Mouse (Mus musculus) liver, embryonic 15.5 days (tissue): ENCODE data around the gene Cdh5. TPM values are rescaled to one million over a fixed set of nuclear protein-coding genes. Genes with fewer than 3 reads are reported as not detected.
"Not testable (repeated sequence)": the region's sequence is repeated elsewhere in the genome, so short reads cannot be mapped to it uniquely, and the experiment has no call there.

ENCODE experiments used
- ATAC-seq: fragments of 200-750 bp; cut with Nextera tagmentation; 2 replicates; pipeline ENCODE4 v1.8.0; 2017; ENCODE audit warnings: moderate number of reproducible peaks, mild to moderate bottlenecking, moderate library complexity; ENCODE audit not compliant: insufficient read depth
- H3K27ac ChIP-seq: fragments of 300-500 bp; sonication (generic); replicated peaks from 2 replicates; pipeline ENCODE4 v1.5.1; 2015; ENCODE audit warnings: mild to moderate bottlenecking, inconsistent platforms
- H3K27me3 ChIP-seq: fragments of 300-500 bp; sonication (generic); 2 replicates; pipeline ENCODE4 v1.6.1; 2015; ENCODE audit warnings: mild to moderate bottlenecking, inconsistent platforms
- H3K36me3 ChIP-seq: fragments of 300-500 bp; sonication (generic); replicated peaks from 2 replicates; pipeline ENCODE4 v1.6.1; 2015; ENCODE audit warnings: moderate library complexity, mild to moderate bottlenecking, inconsistent platforms
- H3K4me1 ChIP-seq: fragments of 300-500 bp; sonication (generic); replicated peaks from 2 replicates; pipeline ENCODE4 v1.6.1; 2015; ENCODE audit warnings: inconsistent platforms
- H3K4me2 ChIP-seq: fragments of 300-500 bp; sonication (generic); 2 replicates; pipeline ENCODE4 v1.6.1; 2015; ENCODE audit warnings: moderate library complexity, mild to moderate bottlenecking, inconsistent platforms
- H3K4me3 ChIP-seq: fragments of 300-500 bp; sonication (generic); replicated peaks from 2 replicates; pipeline ENCODE4 v1.5.1; 2015; ENCODE audit warnings: mild to moderate bottlenecking, inconsistent platforms
- H3K9ac ChIP-seq: fragments of 300-500 bp; sonication (generic); 2 replicates; pipeline ENCODE4 v1.6.1; 2015; ENCODE audit warnings: moderate library complexity, mild to moderate bottlenecking, inconsistent platforms
- H3K9me3 ChIP-seq: fragments of 300-500 bp; sonication (generic); replicated peaks from 2 replicates; pipeline ENCODE4 v1.6.1; 2016; ENCODE audit warnings: inconsistent platforms
- WGBS: fragments of 180-500 bp; shearing (Covaris S2); methylation state at CpG from one replicate; pipeline ENCODE4 v1.1.7; 2015; ENCODE audit warnings: mixed read lengths; ENCODE audit not compliant: insufficient replicate concordance; 5-methylcytosine and 5-hydroxymethylcytosine counted together
- polyA plus RNA-seq: library from polyadenylated mRNA; unstranded; fragments of >200 nt; fragmentation: Nextera tagmentation; extraction: Ambion mirVana; gene quantifications from 2 replicates; pipeline ENCODE4 v1.2.1, GENCODE M21; 2015

Cdh5 gene
- 8.6 and 9.5 TPM in 2 replicates for polyA plus RNA-seq

DNA sequence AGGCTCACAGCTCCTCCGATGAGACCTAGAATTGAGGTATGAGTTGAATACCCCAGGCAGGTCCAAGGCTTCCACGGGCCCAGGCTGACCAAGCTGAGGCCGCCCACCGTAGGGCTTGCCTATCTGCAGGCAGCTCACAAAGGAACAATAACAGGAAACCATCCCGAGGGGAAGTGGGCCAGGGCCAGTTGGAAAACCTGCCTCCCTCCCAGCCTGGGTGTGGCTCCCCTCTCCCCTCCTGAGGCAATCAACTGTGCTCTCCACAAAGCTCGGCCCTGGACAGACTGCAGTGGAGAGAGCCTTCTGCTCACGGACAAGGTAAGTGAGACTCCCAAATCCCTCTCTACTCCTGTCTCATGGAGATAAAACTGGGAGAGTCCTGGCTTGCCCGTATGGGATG, at the start of gene Cdh5:
TSS of gene Cdh5 (plus strand) at position 211 of the 400 bp plus-strand sequence.
- peaks cover 21% of the 10 kb centered on the region for H3K4me1 ChIP-seq
- no peak within 1 kb of the TSS for H3K4me2 ChIP-seq
- H3K36me3 ChIP-seq = no peaks in the 10 kb centered on the region
- peak within 1 kb of the TSS; percentile 18 for H3K4me3 ChIP-seq
- no peak within 1 kb of the TSS for H3K27ac ChIP-seq
- H3K9me3 ChIP-seq = no peaks in the 10 kb centered on the region
- H3K9ac ChIP-seq = no peak within 1 kb of the TSS
- WGBS = 20% methylated on average over 8 of the region's 8 CpGs
- no peaks in the 10 kb centered on the region for H3K27me3 ChIP-seq
- no peak for ATAC-seq

DNA sequence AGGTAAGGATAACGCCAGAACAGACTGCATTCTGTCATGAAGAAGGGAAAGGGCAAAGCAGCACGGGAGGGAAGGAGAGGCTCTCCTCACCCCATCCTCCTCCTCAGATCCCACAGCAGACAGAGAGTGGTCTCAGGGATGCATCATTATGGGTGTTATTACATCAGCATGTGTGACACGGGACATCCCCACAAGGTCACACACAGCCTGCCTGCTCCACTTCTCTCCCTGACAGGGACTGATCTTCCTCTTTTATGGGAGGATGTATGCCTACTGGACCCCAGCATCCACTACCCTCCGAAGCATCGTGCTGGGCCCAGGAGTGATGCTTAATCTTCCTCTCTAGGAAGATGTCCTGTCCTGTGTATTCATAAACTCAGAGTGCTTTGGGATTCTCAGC, 41.5 kb upstream of the Cdh5 start:
- Histone ChIP-seq H3K9ac (no peak overlapping the region), H3K27ac (no peak overlapping the region), H3K36me3 (no peaks in the 10 kb centered on the region), H3K27me3 (no peaks in the 10 kb centered on the region), H3K4me3 (no peak overlapping the region), H3K9me3 (no peaks in the 10 kb centered on the region), H3K4me1 (no peaks in the 10 kb centered on the region), H3K4me2 (no peak overlapping the region)
- WGBS = 45% methylated on average over 5 of the region's 5 CpGs
- ATAC-seq = no peak

DNA sequence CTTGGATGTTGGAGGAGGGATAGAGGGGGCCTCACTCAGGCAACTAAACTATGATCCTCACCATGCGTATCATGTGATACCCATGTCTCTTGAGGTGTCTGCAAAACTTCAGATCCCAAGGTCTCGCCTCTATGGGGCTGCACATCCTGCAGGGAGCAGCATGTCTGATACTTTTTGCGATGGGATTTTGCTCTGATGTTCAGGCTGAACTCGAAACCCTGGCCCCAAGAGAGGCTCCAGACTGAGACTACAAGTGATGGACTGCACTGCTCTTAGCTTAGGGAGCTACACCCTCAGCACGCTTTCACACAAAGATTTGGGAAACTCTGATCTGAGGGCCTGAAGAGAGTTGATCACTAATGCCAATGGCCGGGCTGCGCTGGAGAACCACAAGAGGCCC, 41.0 kb upstream of the Cdh5 start:
- no peak for ATAC-seq
- Histone ChIP-seq H3K9ac (no peak overlapping the region), H3K4me2 (no peak overlapping the region), H3K27ac (no peak overlapping the region), H3K4me3 (no peak overlapping the region), H3K9me3 (no peaks in the 10 kb centered on the region), H3K36me3 (no peaks in the 10 kb centered on the region), H3K4me1 (no peaks in the 10 kb centered on the region), H3K27me3 (no peaks in the 10 kb centered on the region)
- 62% methylated on average over 7 of the region's 7 CpGs for WGBS

DNA sequence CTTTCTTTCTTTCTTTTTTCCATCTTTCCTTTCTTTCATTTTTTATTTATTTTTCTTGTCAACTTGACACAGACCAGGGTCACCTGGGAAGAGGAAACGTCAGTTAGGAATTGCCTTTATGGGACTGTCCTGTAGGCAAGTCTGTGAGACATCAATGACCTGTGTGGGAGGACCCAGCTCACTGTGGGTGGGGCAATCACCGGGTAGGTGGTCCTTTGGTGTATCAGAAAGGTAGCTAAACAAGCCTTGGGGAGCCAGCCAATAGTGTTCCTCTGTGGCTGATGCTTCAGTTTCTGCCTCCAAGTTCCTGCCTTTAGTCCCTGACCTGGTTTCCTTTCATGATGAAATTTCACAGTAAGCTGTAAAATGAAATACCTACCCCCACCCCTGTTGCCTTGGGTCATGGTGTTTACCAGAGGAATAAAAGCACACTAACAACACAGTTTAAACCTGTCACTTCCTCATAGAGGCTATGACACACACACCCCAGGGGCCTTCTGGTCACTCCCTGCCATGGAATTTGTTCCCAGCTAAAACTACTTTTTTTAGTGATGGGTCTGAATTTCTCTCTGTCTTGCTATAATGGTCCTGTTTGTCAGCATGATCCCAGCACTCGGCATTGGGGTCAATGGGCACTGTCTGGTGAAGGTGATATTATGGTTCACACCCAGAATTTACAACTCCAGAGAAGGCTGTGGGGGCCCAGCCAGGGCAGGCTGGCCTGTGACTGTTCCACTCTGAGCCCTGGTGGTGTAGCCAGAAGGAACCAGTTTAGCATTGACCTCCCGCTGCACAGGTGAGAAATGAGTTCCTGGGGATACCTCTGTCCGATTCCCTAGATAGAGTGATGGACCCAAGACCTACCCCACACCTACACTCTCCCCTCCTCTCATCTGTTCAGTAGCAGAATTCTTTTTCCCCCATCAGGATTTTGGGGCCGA, 40.1 kb upstream of the Cdh5 start:
- H3K4me2 ChIP-seq = no peak overlapping the region
- no peak overlapping the region for H3K27ac ChIP-seq
- WGBS = 43% methylated on average over 6 of the region's 6 CpGs
- H3K9me3 ChIP-seq = no peaks in the 10 kb centered on the region
- H3K27me3 ChIP-seq = no peaks in the 10 kb centered on the region
- no peak overlapping the region for H3K4me3 ChIP-seq
- H3K4me1 ChIP-seq = no peaks in the 10 kb centered on the region
- no peak overlapping the region for H3K9ac ChIP-seq
- H3K36me3 ChIP-seq = no peaks in the 10 kb centered on the region
- no peak for ATAC-seq

DNA sequence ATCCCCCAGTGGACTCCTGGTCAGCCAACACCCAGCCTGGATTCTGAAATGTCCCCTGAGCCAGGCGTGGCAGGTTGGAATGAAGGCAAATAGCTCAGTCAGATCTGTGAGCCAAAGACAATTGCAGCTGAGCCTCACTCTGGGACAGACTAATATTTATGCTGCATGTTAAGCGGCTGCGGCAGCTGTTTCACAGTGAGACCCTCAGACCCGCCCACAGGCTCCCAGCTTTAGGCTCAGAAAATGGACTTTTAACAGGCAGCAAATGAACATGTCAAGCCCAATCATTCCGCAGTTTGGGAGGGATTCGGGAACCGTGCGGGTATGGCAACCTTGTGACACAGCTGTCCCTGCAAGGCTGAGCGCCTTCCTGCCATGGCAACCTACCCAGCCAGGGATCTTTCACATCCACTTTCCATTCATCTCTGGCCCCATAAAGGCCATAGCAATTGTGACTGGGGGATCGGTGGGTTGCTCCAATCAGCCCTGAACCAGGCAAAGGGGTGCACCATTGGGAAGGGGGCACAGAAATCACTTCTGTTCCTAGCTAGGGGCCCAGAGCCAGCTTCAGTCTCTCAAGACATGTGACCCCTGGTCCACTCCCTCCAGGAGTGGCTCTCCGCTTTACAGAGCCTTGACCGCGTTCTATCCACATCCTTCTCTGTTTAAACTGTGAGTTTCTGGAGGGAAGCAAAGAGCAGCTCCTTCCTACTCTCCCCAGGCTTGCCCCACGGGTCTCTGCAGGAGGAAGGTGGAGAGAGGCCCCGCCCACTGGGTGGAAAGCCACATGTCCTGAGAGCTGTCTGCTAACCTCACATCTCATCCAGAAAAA, 39.2 kb upstream of the Cdh5 start:
- Histone ChIP-seq H3K4me1 (no peaks in the 10 kb centered on the region), H3K36me3 (no peaks in the 10 kb centered on the region), H3K4me3 (no peak overlapping the region), H3K9me3 (no peaks in the 10 kb centered on the region), H3K27me3 (no peaks in the 10 kb centered on the region), H3K9ac (no peak overlapping the region), H3K27ac (no peak overlapping the region), H3K4me2 (no peak overlapping the region)
- ATAC-seq = no peak
- 60% methylated on average over 15 of the region's 15 CpGs for WGBS

DNA sequence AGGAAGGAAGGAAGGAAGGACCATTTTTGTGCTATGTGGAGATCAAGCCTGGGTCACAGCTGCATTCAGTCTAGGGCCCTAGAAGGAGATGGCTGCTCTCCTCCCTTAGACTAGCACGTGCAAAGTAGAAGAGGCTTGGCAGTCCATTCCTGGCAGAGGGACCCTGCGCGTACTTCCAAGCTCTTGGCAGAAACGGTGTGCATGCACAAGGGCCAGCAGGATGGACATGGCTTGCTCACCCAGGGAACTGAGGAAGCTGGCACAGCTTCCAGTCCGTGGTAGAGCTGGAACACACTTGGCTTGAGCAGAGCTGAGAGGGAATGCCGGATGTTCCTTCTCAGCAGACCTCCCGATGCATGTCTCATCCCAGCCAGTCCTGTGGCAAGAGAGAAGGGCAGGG, 36.2 kb upstream of the Cdh5 start:
- Histone ChIP-seq H3K36me3 (no peaks in the 10 kb centered on the region), H3K27me3 (no peaks in the 10 kb centered on the region), H3K4me1 (no peaks in the 10 kb centered on the region), H3K27ac (no peak overlapping the region), H3K4me3 (no peak overlapping the region), H3K4me2 (no peak overlapping the region), H3K9me3 (no peaks in the 10 kb centered on the region), H3K9ac (no peak overlapping the region)
- no peak for ATAC-seq
- WGBS = 73% methylated on average over 7 of the region's 7 CpGs

DNA sequence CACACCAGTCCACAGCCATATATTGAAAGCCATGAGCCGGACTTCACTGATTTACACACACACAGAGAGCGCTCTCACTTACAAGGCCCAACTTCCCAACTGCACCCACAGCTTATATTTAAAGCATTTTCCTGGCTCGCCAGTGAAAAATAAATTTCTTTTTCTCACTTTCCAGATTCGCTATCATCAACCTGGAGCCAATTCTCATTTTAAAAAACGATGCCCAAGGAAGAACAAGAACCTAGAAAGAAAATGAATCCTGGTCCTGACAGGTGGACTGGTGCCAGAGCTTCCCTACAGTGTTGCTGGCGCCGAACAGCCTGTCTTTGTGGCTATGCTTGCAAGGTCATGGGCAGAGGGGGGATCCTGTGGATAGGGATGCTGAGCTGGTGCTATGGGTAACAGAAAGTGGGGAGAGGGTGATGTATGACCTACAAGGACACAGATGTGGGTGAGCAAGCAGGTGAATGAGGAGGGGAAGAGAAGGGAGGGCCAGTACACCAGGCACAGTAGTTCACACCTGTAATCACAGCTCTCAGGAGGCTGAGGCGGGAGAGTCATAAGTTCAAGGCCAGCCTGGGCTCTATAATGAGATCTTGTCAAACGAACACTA, 35.4 kb upstream of the Cdh5 start:
- Histone ChIP-seq H3K4me2 (no peak overlapping the region), H3K4me3 (no peak overlapping the region), H3K27me3 (no peaks in the 10 kb centered on the region), H3K36me3 (no peaks in the 10 kb centered on the region), H3K9ac (no peak overlapping the region), H3K4me1 (no peaks in the 10 kb centered on the region), H3K9me3 (no peaks in the 10 kb centered on the region), H3K27ac (no peak overlapping the region)
- no peak for ATAC-seq
- WGBS = 65% methylated on average over 9 of the region's 9 CpGs

DNA sequence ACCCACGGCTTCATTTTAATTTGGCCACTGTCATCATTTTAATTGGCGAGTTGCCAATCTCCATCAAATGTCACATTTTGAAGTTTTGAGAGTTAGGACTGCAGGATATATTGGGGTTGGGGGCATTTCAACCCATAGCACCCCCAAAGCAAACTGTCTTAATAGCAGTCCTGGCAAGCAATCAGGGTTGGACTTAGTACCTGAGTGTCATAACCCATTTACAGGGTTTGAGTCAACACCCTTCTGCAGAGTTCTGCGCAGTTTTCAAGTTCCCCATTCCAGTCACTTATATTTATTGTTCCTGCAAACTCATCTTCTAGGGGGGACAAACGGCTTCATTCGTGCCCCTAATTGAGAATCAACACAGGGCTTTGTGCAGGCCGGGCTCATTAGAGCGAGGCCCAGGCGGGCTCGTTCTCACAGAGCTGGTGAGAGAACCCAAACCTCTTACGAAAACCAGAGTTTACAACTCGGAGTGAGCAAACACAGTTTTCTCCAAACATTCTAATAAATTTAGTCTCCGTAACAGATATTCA, 34.0 kb upstream of the Cdh5 start:
- no peak overlapping the region for H3K4me2 ChIP-seq
- H3K9me3 ChIP-seq = no peaks in the 10 kb centered on the region
- no peak overlapping the region for H3K27ac ChIP-seq
- H3K27me3 ChIP-seq = no peaks in the 10 kb centered on the region
- H3K36me3 ChIP-seq = no peaks in the 10 kb centered on the region
- H3K4me1 ChIP-seq = no peaks in the 10 kb centered on the region
- no peak overlapping the region for H3K4me3 ChIP-seq
- 68% methylated on average over 12 of the region's 12 CpGs for WGBS
- no peak for ATAC-seq
- H3K9ac ChIP-seq = no peak overlapping the region

DNA sequence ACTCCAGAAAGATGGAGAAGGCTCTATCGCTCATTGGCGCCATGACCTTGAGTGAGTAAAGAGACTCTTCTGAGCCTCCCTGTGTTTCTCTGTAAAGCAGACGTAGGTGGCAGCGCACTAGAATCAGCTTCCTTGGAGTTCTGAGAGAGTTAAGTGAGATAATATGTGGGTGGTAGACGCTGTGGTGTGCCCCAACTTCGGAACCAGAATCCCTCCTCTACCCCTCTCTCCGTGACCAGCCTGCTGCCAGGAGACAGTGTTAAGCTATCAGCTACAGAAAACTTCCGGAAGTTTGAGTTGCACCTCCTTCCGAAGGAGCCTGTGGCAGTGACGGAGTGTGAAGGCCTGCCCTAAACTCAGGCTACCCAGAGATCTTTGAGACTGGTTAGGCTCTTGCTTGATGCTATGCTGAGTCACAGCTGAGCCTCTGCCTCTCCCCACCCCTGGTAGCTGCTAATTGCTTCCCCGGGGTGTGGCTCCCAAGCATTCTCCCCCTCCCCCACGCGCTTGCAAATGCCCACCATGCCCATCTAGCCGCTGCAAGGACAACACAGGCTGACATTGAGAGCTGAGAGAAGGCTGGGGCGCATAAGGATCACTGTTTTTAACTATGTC, 32.9 kb upstream of the Cdh5 start:
- Histone ChIP-seq H3K36me3 (no peaks in the 10 kb centered on the region), H3K4me2 (no peak overlapping the region), H3K27ac (no peak overlapping the region), H3K4me1 (no peaks in the 10 kb centered on the region), H3K4me3 (no peak overlapping the region), H3K9me3 (no peaks in the 10 kb centered on the region), H3K9ac (no peak overlapping the region), H3K27me3 (no peaks in the 10 kb centered on the region)
- WGBS = 51% methylated on average over 15 of the region's 15 CpGs
- ATAC-seq = no peak

DNA sequence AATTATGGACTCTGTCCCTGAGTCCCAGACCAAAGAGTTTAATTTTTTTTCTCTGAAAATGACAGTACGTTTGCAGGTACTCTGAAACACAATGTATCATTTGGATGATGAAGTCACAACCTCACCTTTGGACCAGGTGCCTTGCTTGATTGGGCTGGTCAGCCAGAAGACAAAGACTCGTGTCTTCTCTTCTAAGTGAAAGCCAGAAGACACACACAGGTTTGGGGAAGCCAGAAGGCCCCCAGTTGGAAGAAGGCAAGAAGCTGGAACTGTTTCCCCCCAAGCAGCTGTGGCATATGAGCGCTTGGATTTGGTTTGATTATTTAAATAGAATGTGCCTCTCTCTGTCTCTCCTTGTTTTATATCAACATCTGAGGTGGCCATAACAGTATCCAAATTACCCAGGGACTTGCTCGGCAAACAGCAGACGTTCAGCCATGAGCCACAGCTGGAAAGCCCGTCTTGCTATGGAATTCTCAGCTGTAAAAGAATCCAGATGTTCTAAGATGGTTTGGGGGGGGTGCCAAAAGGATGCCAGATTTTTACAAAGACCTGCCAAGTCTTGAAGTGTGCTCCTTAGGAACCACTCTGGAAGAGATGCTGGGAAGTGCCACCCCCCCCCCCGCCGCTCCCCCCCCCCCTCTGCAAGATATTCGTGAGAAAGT, 31.1 kb upstream of the Cdh5 start:
- not testable (repeated sequence) for H3K9me3 ChIP-seq, H3K4me1 ChIP-seq, H3K36me3 ChIP-seq, H3K4me3 ChIP-seq, H3K27me3 ChIP-seq, H3K9ac ChIP-seq, H3K4me2 ChIP-seq, H3K27ac ChIP-seq, ATAC-seq
- WGBS = 62% methylated on average over 8 of the region's 9 CpGs
